Mouse (Mus musculus): Measurements from ENCODE around the gene Efcc1.

- TF ChIP-seq POLR2A (IDR thresholded peaks at IDR 0.05; ENCODE audit: insufficient read depth, low read depth, low read length) = no peak
- TF ChIP-seq CTCF (IDR thresholded peaks at IDR 0.05; ENCODE audit: insufficient read depth, low read depth, low read length) = no peak
These were observed 73.4 kb downstream of the Efcc1 start for GRCm38 (mm10) chr6:87804036-87804435.
